Mouse (Mus musculus): ENCODE measurements at regions not wholly inside any gene's neighbourhood (a gene's known extent, or its start where the extent isn't known, plus 50 kb on each side); places are given as distances from the start of the nearest gene placed in this dataset.

- no peak for ATAC-seq (replicated peaks in 1 of 2; ENCODE audit: insufficient read depth in 1 of 2, low FRiP score in 2 of 2, low TSS enrichment in 1 of 2, low read depth in 1 of 2, poor library complexity in 2 of 2, severe bottlenecking in 2 of 2)
Observed at GRCm38 (mm10) chr1:59430886-59431486, 51.2 kb upstream of the Fzd7 start.
